Mouse (Mus musculus): Measurements from ENCODE around the gene Tspan9. TPM values are rescaled to one million over a fixed set of nuclear protein-coding genes. Genes with fewer than 3 reads are reported as not detected.

Tspan9 gene
- polyA plus RNA-seq, 1 experiment from 2014 or later: 44.1 TPM

DNA sequence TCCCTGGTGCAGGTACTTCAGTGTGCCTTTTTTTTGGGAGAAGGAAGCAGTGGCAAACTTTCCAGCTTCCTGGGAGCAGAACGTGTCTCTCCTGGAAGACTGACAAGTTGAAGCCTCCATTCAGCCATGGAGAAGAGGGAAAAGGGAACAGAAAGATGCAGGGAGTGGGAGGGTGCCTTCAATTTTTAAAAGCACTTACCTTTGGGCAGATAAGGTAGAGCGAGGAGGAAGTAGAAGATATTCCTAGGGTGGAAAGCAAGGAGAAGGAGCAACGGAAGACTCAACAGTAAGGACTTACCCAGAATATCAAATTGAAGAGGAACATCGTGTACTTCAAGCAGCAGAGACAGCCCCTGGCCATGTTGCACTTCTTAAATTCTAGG lies 109.5 kb downstream of the Tspan9 start:
- Histone ChIP-seq H3K27ac (ENCODE audit: low read depth, low read length) (no peak overlapping the region), H3K4me1 (ENCODE audit: control insufficient read depth, insufficient read depth, low read length) (peaks cover 34% of the 10 kb centered on the region), H3K27me3 (ENCODE audit: control insufficient read depth, insufficient read depth, low read length) (peaks cover 14% of the 10 kb centered on the region), H3K36me3 (ENCODE audit: control insufficient read depth, insufficient read depth, low read length) (no peaks in the 10 kb centered on the region), H3K4me3 (ENCODE audit: low read depth, low read length) (peak overlapping the region; percentile 50), H3K9me3 (ENCODE audit: control insufficient read depth, low read length) (no peaks in the 10 kb centered on the region), H3K9ac (ENCODE audit: low read length) (peak overlapping the region; percentile 72), H3K4me2 (peak overlapping the region; percentile 99)
- DNase-seq (ENCODE audit: low spot score, missing footprints) (no peak), ATAC-seq (ENCODE audit: low FRiP score) (no peak)
- WGBS: 11% methylated on average over 4 of the region's 4 CpGs

DNA sequence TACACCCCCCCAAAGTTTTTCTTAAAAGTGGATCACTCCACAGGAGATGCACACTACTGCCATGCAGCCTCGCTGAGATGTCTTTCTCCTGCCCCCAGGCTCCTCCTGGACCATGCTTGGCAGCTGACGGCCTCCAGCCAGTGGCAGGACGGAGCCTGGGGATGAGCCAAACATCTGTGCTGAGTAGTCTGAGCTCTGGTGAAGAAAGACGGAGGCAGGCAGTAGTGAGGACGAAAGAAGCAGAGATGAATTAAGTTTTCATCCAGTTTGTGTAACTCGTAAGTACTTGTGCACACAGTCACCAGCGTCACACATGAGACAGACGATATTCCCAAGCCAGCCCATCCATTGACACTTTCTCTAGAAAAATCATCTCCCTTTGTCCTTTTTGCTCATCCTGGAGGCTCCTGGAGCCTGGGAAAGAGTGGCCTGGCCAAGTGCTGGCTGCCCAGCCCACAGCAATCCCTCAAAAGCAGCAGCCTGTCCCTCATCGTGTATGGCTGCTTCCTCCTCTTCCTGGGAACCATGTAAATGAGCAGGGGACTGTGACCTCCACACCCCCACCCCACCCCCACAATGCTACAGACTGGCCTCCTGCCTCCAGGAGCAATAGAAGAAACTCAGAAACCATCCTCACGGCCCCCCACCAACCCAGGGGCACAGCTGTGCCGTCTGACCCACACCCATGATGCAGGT lies 110.1 kb downstream of the Tspan9 start:
- H3K36me3 ChIP-seq (ENCODE audit: control insufficient read depth, insufficient read depth, low read length): no peaks in the 10 kb centered on the region
- H3K27me3 ChIP-seq (ENCODE audit: control insufficient read depth, insufficient read depth, low read length): peaks cover 14% of the 10 kb centered on the region
- no peak for ATAC-seq (ENCODE audit: low FRiP score)
- peaks cover 40% of the 10 kb centered on the region for H3K4me1 ChIP-seq (ENCODE audit: control insufficient read depth, insufficient read depth, low read length)
- DNase-seq (ENCODE audit: low spot score, missing footprints): peak; percentile 88
- H3K4me3 ChIP-seq (ENCODE audit: low read depth, low read length): peak overlapping the region; percentile 50; the same call in 1 of the 2 replicates
- peak overlapping the region; percentile 99 for H3K4me2 ChIP-seq
- no peak overlapping the region for H3K27ac ChIP-seq (ENCODE audit: low read depth, low read length)
- H3K9me3 ChIP-seq (ENCODE audit: control insufficient read depth, low read length): no peaks in the 10 kb centered on the region
- 30% methylated on average over 11 of the region's 11 CpGs for WGBS
- peak overlapping the region; percentile 14; the same call in 1 of the 2 replicates for H3K9ac ChIP-seq (ENCODE audit: low read length)

DNA sequence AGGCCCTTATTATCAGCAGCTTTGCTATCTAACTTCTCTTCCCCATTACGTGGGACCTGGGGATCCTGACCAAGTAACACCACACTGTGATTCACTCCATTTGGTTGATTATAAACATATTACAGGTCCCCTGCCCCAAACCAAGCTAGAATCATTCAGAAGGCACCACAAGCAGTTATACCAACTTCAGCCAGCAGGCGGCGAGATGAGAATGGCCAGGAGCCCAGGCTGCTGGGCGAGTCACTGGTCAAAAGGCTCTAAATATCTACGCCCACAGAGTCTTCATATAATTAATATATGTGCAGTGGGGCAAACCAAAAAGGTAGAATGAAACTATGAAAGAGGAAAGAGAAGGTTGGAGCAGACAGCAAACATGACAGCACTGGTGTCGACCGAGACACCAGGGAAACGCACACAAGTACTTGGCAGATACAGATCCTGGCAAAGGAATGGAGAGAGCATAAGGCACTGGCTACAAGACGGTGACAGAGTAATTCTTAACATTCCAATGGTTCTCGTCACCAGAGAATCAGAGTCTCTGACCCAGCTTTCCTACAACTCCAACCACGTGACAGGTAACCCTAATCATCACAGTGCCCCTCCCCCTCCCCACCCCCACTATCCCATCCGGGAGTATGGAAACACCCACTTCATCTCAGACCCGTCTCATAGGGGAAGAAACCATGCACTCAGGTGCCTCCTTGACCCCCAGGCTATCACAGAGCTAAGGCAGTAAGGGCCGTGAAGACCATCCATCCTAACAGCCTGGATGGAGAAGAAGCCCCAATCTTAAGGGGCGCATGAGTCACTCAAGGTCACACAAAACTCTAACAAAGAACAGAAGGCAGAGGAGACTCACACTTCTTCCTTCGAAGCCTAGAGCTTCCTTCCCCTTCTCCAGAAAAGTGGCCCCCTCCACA lies 110.9 kb downstream of the Tspan9 start:
- Histone ChIP-seq H3K9ac (ENCODE audit: low read length) (no peak overlapping the region), H3K4me3 (ENCODE audit: low read depth, low read length) (no peak overlapping the region), H3K27ac (ENCODE audit: low read depth, low read length) (no peak overlapping the region), H3K4me1 (ENCODE audit: control insufficient read depth, insufficient read depth, low read length) (peaks cover 44% of the 10 kb centered on the region), H3K9me3 (ENCODE audit: control insufficient read depth, low read length) (no peaks in the 10 kb centered on the region), H3K4me2 (peak overlapping the region; percentile 99), H3K27me3 (ENCODE audit: control insufficient read depth, insufficient read depth, low read length) (peaks cover 14% of the 10 kb centered on the region), H3K36me3 (ENCODE audit: control insufficient read depth, insufficient read depth, low read length) (no peaks in the 10 kb centered on the region)
- 37% methylated on average over 16 of the region's 16 CpGs for WGBS
- DNase-seq (ENCODE audit: low spot score, missing footprints) (peak; percentile 99), ATAC-seq (ENCODE audit: low FRiP score) (no peak)

DNA sequence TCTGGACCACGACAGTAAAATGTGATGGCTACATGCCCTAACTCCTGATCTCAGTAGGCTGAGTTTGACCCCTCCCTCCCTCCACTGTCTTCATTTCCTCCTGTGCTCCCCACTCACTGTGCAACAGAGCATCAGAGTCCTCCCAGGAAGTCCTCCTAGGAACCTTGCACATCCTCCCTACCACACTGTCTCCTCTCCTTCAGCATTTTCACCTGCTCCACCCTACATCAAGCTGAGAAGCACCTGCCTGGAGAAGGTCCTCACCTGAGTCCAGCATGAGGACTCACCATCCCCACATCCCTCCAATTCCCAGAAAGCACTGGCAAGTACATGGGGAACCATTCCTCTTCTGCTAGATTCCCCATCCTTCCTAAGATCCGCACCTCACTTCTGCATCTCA lies 111.8 kb downstream of the Tspan9 start:
- no peak overlapping the region for H3K4me3 ChIP-seq (ENCODE audit: low read depth, low read length)
- no peaks in the 10 kb centered on the region for H3K36me3 ChIP-seq (ENCODE audit: control insufficient read depth, insufficient read depth, low read length)
- H3K4me2 ChIP-seq: no peak overlapping the region
- peaks cover 44% of the 10 kb centered on the region for H3K4me1 ChIP-seq (ENCODE audit: control insufficient read depth, insufficient read depth, low read length)
- no peak overlapping the region for H3K27ac ChIP-seq (ENCODE audit: low read depth, low read length)
- H3K9ac ChIP-seq (ENCODE audit: low read length): no peak overlapping the region
- no peaks in the 10 kb centered on the region for H3K9me3 ChIP-seq (ENCODE audit: control insufficient read depth, low read length)
- DNase-seq (ENCODE audit: low spot score, missing footprints) (no peak), ATAC-seq (ENCODE audit: low FRiP score) (no peak)
- 65% methylated on average over 2 of the region's 2 CpGs for WGBS
- peaks cover 12% of the 10 kb centered on the region for H3K27me3 ChIP-seq (ENCODE audit: control insufficient read depth, insufficient read depth, low read length)

DNA sequence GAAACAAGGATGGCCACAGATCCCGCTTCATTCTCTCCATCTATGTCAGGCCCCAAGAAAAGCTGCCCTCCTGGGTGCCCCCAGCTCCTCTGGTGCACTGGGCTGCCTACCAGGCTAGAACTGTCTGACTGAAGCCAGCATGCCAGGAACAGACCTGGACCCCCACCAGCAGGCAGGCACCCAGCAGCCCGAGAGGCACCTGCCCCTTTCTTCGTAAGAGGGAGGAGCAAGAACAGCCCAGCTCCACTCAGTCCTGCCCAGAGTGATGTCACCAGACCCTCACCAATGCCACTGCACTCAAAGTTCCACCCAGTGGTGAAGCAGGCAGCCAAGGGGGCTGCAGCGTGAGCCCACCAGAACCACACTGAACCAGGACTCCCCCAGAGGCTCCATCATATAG lies 112.3 kb downstream of the Tspan9 start:
- H3K9me3 ChIP-seq (ENCODE audit: control insufficient read depth, low read length): no peaks in the 10 kb centered on the region
- no peak overlapping the region for H3K9ac ChIP-seq (ENCODE audit: low read length)
- H3K27me3 ChIP-seq (ENCODE audit: control insufficient read depth, insufficient read depth, low read length): peaks cover 10% of the 10 kb centered on the region
- no peak overlapping the region for H3K4me2 ChIP-seq
- H3K36me3 ChIP-seq (ENCODE audit: control insufficient read depth, insufficient read depth, low read length): no peaks in the 10 kb centered on the region
- H3K27ac ChIP-seq (ENCODE audit: low read depth, low read length): no peak overlapping the region; the same call in 1 of the 2 replicates
- no peak overlapping the region for H3K4me3 ChIP-seq (ENCODE audit: low read depth, low read length)
- 71% methylated on average over 4 of the region's 4 CpGs for WGBS
- ATAC-seq (ENCODE audit: low FRiP score) (no peak), DNase-seq (ENCODE audit: low spot score, missing footprints) (no peak)
- H3K4me1 ChIP-seq (ENCODE audit: control insufficient read depth, insufficient read depth, low read length): peaks cover 41% of the 10 kb centered on the region

DNA sequence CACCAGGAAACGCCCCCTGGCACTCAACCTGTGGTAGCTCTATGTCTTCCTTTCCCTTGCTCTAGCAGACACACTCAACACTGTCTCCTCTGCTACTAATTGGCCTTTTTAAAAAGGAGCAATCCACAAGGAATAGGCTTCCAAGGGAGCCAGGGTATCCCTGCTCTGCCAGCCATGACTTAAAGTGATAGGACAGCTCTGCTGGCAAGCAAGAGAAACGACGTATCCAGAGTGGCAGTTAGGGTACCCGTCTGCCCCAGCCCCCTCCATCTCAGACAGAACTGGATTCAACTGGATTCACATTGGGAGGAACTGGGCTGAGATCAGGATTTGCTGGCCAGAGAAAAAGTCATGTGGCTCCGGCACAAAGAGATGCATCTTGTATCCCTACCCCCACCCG lies 112.9 kb downstream of the Tspan9 start:
- no peak overlapping the region for H3K27ac ChIP-seq (ENCODE audit: low read depth, low read length)
- no peaks in the 10 kb centered on the region for H3K9me3 ChIP-seq (ENCODE audit: control insufficient read depth, low read length)
- ATAC-seq (ENCODE audit: low FRiP score) (no peak), DNase-seq (ENCODE audit: low spot score, missing footprints) (no peak)
- H3K36me3 ChIP-seq (ENCODE audit: control insufficient read depth, insufficient read depth, low read length): no peaks in the 10 kb centered on the region
- no peak overlapping the region for H3K4me2 ChIP-seq
- H3K4me1 ChIP-seq (ENCODE audit: control insufficient read depth, insufficient read depth, low read length): peaks cover 35% of the 10 kb centered on the region
- H3K27me3 ChIP-seq (ENCODE audit: control insufficient read depth, insufficient read depth, low read length): peaks cover 10% of the 10 kb centered on the region
- no peak overlapping the region for H3K9ac ChIP-seq (ENCODE audit: low read length)
- no peak overlapping the region for H3K4me3 ChIP-seq (ENCODE audit: low read depth, low read length)
- WGBS: 51% methylated on average over 6 of the region's 6 CpGs

DNA sequence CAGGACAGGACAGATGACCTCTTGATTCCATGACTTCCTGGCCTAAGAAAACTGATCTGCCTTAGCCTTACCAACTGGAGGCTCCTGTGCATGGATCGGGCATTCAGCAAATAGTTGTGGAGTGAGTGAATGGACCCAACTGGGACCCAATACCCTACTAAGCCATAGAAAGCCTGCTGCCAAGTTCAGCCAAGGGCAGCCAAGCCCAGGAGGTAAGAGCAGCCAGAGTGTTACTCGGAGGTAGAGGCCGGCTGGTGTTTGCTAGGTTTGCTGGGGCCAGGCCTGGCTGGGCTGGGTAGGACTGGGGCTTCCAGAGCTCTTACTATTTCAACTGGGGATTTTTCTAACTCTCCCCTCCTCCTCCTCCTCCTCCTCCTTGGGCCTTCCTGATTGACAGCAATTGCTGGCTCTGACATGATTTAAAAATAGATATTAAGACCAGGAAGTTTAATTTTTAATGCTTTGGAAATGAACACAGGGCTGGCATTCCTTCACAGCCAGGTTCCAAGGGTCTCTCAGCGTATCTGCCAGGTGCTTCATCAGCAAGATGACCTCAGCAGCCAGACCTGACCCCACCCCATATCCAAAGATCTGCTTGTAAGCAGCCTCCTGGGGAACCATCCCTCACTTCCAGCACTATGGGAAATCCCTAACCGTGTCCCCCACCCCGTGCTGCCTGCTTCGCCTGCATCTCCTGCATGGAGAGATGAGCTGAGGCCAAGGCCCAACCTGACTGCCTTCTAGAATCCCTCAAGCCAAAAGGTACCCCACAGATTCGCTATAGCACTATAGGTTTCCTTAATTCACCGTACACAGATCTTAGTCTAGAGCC lies 113.7 kb downstream of the Tspan9 start:
- no peak overlapping the region for H3K4me2 ChIP-seq
- WGBS: 83% methylated on average over 9 of the region's 9 CpGs
- ATAC-seq (ENCODE audit: low FRiP score) (no peak), DNase-seq (ENCODE audit: low spot score, missing footprints) (no peak)
- peaks cover 34% of the 10 kb centered on the region for H3K4me1 ChIP-seq (ENCODE audit: control insufficient read depth, insufficient read depth, low read length)
- H3K9ac ChIP-seq (ENCODE audit: low read length): no peak overlapping the region
- no peaks in the 10 kb centered on the region for H3K36me3 ChIP-seq (ENCODE audit: control insufficient read depth, insufficient read depth, low read length)
- H3K27me3 ChIP-seq (ENCODE audit: control insufficient read depth, insufficient read depth, low read length): peaks cover 10% of the 10 kb centered on the region
- no peak overlapping the region for H3K4me3 ChIP-seq (ENCODE audit: low read depth, low read length)
- no peaks in the 10 kb centered on the region for H3K9me3 ChIP-seq (ENCODE audit: control insufficient read depth, low read length)
- no peak overlapping the region for H3K27ac ChIP-seq (ENCODE audit: low read depth, low read length)

GRCm38 (mm10) chr6:128028116-128028940 lies 115.1 kb downstream of the Tspan9 start:
- H3K4me1 ChIP-seq (ENCODE audit: control insufficient read depth, insufficient read depth, low read length): peaks cover 23% of the 10 kb centered on the region

More at GRCm38 (mm10) chr6:128028116-128028940, 115.1 kb downstream of the Tspan9 start:
- Histone ChIP-seq H3K27me3 (ENCODE audit: control insufficient read depth, insufficient read depth, low read length) (peaks cover 6% of the 10 kb centered on the region), H3K4me3 (ENCODE audit: low read depth, low read length) (no peak overlapping the region), H3K36me3 (ENCODE audit: control insufficient read depth, insufficient read depth, low read length) (no peaks in the 10 kb centered on the region), H3K4me2 (no peak overlapping the region), H3K9me3 (ENCODE audit: control insufficient read depth, low read length) (no peaks in the 10 kb centered on the region), H3K27ac (ENCODE audit: low read depth, low read length) (peak overlapping the region; percentile 48; the same call in 1 of the 2 replicates), H3K9ac (ENCODE audit: low read length) (no peak overlapping the region)
- ATAC-seq (ENCODE audit: low FRiP score) (peak; percentile 54), DNase-seq (ENCODE audit: low spot score, missing footprints) (peak; percentile 94)
- 9% methylated on average over 10 of the region's 10 CpGs for WGBS

Data from midbrain, embryonic 11.5 days (tissue).